Mouse (Mus musculus) E14TG2a.4 (cell line): ENCODE measurements around the gene Sfrp5.

Experiments used
- CTCF ChIP-seq: conservative IDR thresholded peaks from 2 replicates; pipeline ENCODE4 v1.5.1; 2014; ENCODE audit warnings: low read length
- POU5F1 ChIP-seq: IDR thresholded peaks from 2 replicates; pipeline ENCODE4 v1.6.1; 2014; ENCODE audit warnings: low read length, borderline replicate concordance

DNA sequence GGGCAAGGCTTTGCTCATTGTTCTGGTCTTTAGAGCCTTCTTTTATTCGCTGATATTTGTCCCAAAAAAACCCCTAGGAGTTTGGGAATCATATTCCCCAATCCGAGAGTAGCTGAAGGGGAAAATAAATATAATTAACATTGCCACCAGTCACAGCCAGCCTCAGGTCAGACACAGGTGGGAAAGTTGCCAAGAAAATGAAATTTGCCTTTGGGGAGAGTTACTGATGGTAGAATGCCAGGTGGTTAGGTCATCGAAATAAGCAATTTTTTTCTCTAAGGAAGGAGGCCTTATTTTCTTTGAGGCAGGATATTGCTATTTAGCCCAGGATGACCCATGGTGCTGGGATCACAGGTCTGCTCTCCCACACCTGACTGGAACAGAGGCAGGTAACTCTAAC lies 35.3 kb downstream of the Sfrp5 start:
- no peak for TF ChIP-seq CTCF
- no peak for TF ChIP-seq POU5F1
